Comparison of ENCODE assay signal across 17 mouse cellular contexts in genomic region chr12:87219362-87219761, GRCm38 (mm10). TPM values are rescaled to one million over a fixed set of nuclear protein-coding genes. Genes with fewer than 3 reads are reported as not detected.
DNase-seq lines count a peak whose midpoint lies in the region; ATAC-seq and TF ChIP-seq lines count a peak whose summit lies in the region.
"Had no signal": no experiment of that assay in that cellular context is flagged by ENCODE, and none has a peak within 500 bp of the region (broad histone marks: within the 10 kb centered on the region; RNA-seq: fewer than 3 reads in every experiment).

No protein-coding gene starts in this region.

- no peak overlapping the region for H3K27ac ChIP-seq in hindbrain, postnatal 0 days
- no peak overlapping the region for H3K27ac ChIP-seq in hindbrain, embryonic 13.5 days
- H3K27ac ChIP-seq in midbrain, postnatal 0 days (ENCODE audit: low read depth, low read length), result no peak overlapping the region
- no peak overlapping the region for H3K27ac ChIP-seq in midbrain, embryonic 16.5 days (ENCODE audit: low read length)
- H3K27ac ChIP-seq: embryonic facial prominence, embryonic 12.5 days; forebrain, embryonic 10.5 days had no signal

- TF ChIP-seq CTCF in hindbrain, postnatal 0 days (IDR thresholded peaks at IDR 0.05; ENCODE audit: low read depth), result no peak
- no peak for TF ChIP-seq CTCF in midbrain, postnatal 0 days (IDR thresholded peaks at IDR 0.05)

- peak; percentile 26 for DNase-seq in embryo, embryonic 11 days
- no peak for DNase-seq in embryo, embryonic 9.5 days (ENCODE audit: extremely low spot score)
- DNase-seq in hindbrain, postnatal 0 days (ENCODE audit: low spot score), result peak; percentile 60
- peak; percentile 55 for DNase-seq in midbrain, postnatal 0 days (ENCODE audit: low spot score)
- peak; percentile 23 for DNase-seq in mesoderm, embryonic 11.5 days (ENCODE audit: low read depth, low spot score)
- DNase-seq: cerebellum, adult 9-11 months; kidney, adult 9 months; thymus, postnatal 25 days had no signal

- 45% methylated on average over 7 of the region's 7 CpGs for WGBS in hindbrain, postnatal 0 days
- WGBS in hindbrain, embryonic 13.5 days, result 72% methylated on average over 7 of the region's 7 CpGs
- 72% methylated on average over 7 of the region's 7 CpGs for WGBS in midbrain, postnatal 0 days
- WGBS in midbrain, embryonic 16.5 days, result 72% methylated on average over 7 of the region's 7 CpGs

- no peak overlapping the region for H3K4me3 ChIP-seq in hindbrain, postnatal 0 days (ENCODE audit: low read length)
- H3K4me3 ChIP-seq in hindbrain, embryonic 13.5 days, result no peak overlapping the region
- no peak overlapping the region for H3K4me3 ChIP-seq in midbrain, postnatal 0 days (ENCODE audit: low read depth, low read length)
- H3K4me3 ChIP-seq in midbrain, embryonic 16.5 days (ENCODE audit: low read depth, low read length), result no peak overlapping the region
- H3K4me3 ChIP-seq: embryonic facial prominence, embryonic 12.5 days; forebrain, embryonic 10.5 days had no signal

- ATAC-seq in hindbrain, postnatal 0 days, result no peak
- no peak for ATAC-seq in hindbrain, embryonic 13.5 days (ENCODE audit: low FRiP score)
- no peak for ATAC-seq in midbrain, postnatal 0 days (ENCODE audit: low FRiP score)
- no peak for ATAC-seq in midbrain, embryonic 16.5 days

- no peaks in the 10 kb centered on the region for H3K36me3 ChIP-seq in hindbrain, postnatal 0 days (ENCODE audit: insufficient read depth, low read length)
- no peaks in the 10 kb centered on the region for H3K36me3 ChIP-seq in hindbrain, embryonic 13.5 days
- no peaks in the 10 kb centered on the region for H3K36me3 ChIP-seq in midbrain, postnatal 0 days (ENCODE audit: insufficient read depth, low read length)
- no peaks in the 10 kb centered on the region for H3K36me3 ChIP-seq in midbrain, embryonic 16.5 days (ENCODE audit: control insufficient read depth, insufficient read depth, low read length)
- H3K36me3 ChIP-seq: embryonic facial prominence, embryonic 12.5 days; forebrain, embryonic 10.5 days; G1E had no signal

- no peaks in the 10 kb centered on the region for H3K27me3 ChIP-seq in hindbrain, postnatal 0 days (ENCODE audit: insufficient read depth, low read length)
- no peaks in the 10 kb centered on the region for H3K27me3 ChIP-seq in hindbrain, embryonic 13.5 days
- no peaks in the 10 kb centered on the region for H3K27me3 ChIP-seq in midbrain, postnatal 0 days (ENCODE audit: insufficient read depth, low read length)
- no peaks in the 10 kb centered on the region for H3K27me3 ChIP-seq in midbrain, embryonic 16.5 days (ENCODE audit: control insufficient read depth, insufficient read depth, low read depth, low read length)
- H3K27me3 ChIP-seq: embryonic facial prominence, embryonic 12.5 days had no signal

- H3K4me1 ChIP-seq in hindbrain, postnatal 0 days (ENCODE audit: insufficient read depth, low read length), result no peaks in the 10 kb centered on the region
- no peaks in the 10 kb centered on the region for H3K4me1 ChIP-seq in hindbrain, embryonic 13.5 days (replicated peaks)
- H3K4me1 ChIP-seq in midbrain, postnatal 0 days (ENCODE audit: insufficient read depth, low read length), result no peaks in the 10 kb centered on the region
- H3K4me1 ChIP-seq in midbrain, embryonic 16.5 days (ENCODE audit: control insufficient read depth, insufficient read depth, low read length), result no peaks in the 10 kb centered on the region
- H3K4me1 ChIP-seq: embryonic facial prominence, embryonic 12.5 days had no signal

- H3K9ac ChIP-seq in hindbrain, postnatal 0 days (replicated peaks; ENCODE audit: low read length), result no peak overlapping the region
- H3K9ac ChIP-seq in hindbrain, embryonic 13.5 days, result no peak overlapping the region
- H3K9ac ChIP-seq in midbrain, postnatal 0 days (replicated peaks; ENCODE audit: low read length, poor library complexity, severe bottlenecking), result no peak overlapping the region
- H3K9ac ChIP-seq in midbrain, embryonic 16.5 days (ENCODE audit: low read depth, low read length), result no peak overlapping the region
- H3K9ac ChIP-seq: embryonic facial prominence, embryonic 12.5 days had no signal

- no peaks in the 10 kb centered on the region for H3K9me3 ChIP-seq in hindbrain, postnatal 0 days (ENCODE audit: low read length)
- H3K9me3 ChIP-seq in hindbrain, embryonic 13.5 days, result no peaks in the 10 kb centered on the region
- H3K9me3 ChIP-seq in midbrain, postnatal 0 days (ENCODE audit: low read length), result no peaks in the 10 kb centered on the region
- no peaks in the 10 kb centered on the region for H3K9me3 ChIP-seq in midbrain, embryonic 16.5 days (replicated peaks; ENCODE audit: control insufficient read depth, low read length, poor library complexity, severe bottlenecking)
- H3K9me3 ChIP-seq: embryonic facial prominence, embryonic 12.5 days; forebrain, embryonic 10.5 days; G1E had no signal

- H3K4me2 ChIP-seq in hindbrain, postnatal 0 days (ENCODE audit: low read depth, low read length), result no peak overlapping the region
- H3K4me2 ChIP-seq in hindbrain, embryonic 13.5 days, result no peak overlapping the region
- no peak overlapping the region for H3K4me2 ChIP-seq in midbrain, postnatal 0 days (ENCODE audit: low read depth, low read length, poor library complexity, severe bottlenecking)
- no peak overlapping the region for H3K4me2 ChIP-seq in midbrain, embryonic 16.5 days (ENCODE audit: low read length)
- H3K4me2 ChIP-seq: embryonic facial prominence, embryonic 12.5 days; heart, embryonic 11.5 days; liver, embryonic 11.5 days; midbrain, embryonic 11.5 days had no signal

RNA-seq across cellular contexts. Expression of gene Tmed8, which starts 19.1 kb away (rescaled TPM):
- 13.7 and 14.0 TPM in 2 replicates for total RNA-seq in hindbrain, postnatal 0 days (2014; rRNA removed)
- polyA plus RNA-seq in hindbrain, postnatal 0 days (2015; fragmentation: Nextera tagmentation; extraction: Ambion mirVana), result 3.4 and 3.9 TPM in 2 replicates
- 4.1 and 4.2 TPM in 2 replicates for polyA plus RNA-seq in hindbrain, embryonic 13.5 days (2015; fragmentation: Nextera tagmentation; extraction: Ambion mirVana)
- total RNA-seq in midbrain, postnatal 0 days (2014; rRNA removed), result 17.5 and 19.8 TPM in 2 replicates
- polyA plus RNA-seq in midbrain, postnatal 0 days (2015; fragmentation: Nextera tagmentation; extraction: Ambion mirVana), result 3.6 and 4.4 TPM in 2 replicates
- polyA plus RNA-seq in midbrain, embryonic 16.5 days (2015; fragmentation: Nextera tagmentation; extraction: Ambion mirVana), result 5.2 and 6.0 TPM in 2 replicates

RNA-seq across cellular contexts. Expression of gene Noxred1, which starts 19.2 kb away (rescaled TPM):
- total RNA-seq in hindbrain, postnatal 0 days (2014; rRNA removed), result 0.84 TPM in 1 of 2 replicates, not detected in the other
- 0.48 TPM in 2 replicates for polyA plus RNA-seq in hindbrain, postnatal 0 days (2015; fragmentation: Nextera tagmentation; extraction: Ambion mirVana)
- 1.6 and 2.1 TPM in 2 replicates for polyA plus RNA-seq in hindbrain, embryonic 13.5 days (2015; fragmentation: Nextera tagmentation; extraction: Ambion mirVana)
- 0.88 and 2.2 TPM in 2 replicates for total RNA-seq in midbrain, postnatal 0 days (2014; rRNA removed)
- 0.30 and 0.36 TPM in 2 replicates for polyA plus RNA-seq in midbrain, postnatal 0 days (2015; fragmentation: Nextera tagmentation; extraction: Ambion mirVana)
- 0.65 and 1.9 TPM in 2 replicates for polyA plus RNA-seq in midbrain, embryonic 16.5 days (2015; fragmentation: Nextera tagmentation; extraction: Ambion mirVana)
- polyA plus RNA-seq: G1E had no signal

RNA-seq across cellular contexts. Expression of gene Samd15, which starts 19.8 kb away (rescaled TPM):
- total RNA-seq in hindbrain, postnatal 0 days (2014; rRNA removed), result 0.10 and 0.83 TPM in 2 replicates
- polyA plus RNA-seq in hindbrain, postnatal 0 days (2015; fragmentation: Nextera tagmentation; extraction: Ambion mirVana), result 2.3 TPM in 2 replicates
- polyA plus RNA-seq in hindbrain, embryonic 13.5 days (2015; fragmentation: Nextera tagmentation; extraction: Ambion mirVana), result 1.7 and 2.4 TPM in 2 replicates
- total RNA-seq in midbrain, postnatal 0 days (2014; rRNA removed), result 0.55 and 0.61 TPM in 2 replicates
- polyA plus RNA-seq in midbrain, postnatal 0 days (2015; fragmentation: Nextera tagmentation; extraction: Ambion mirVana), result 1.9 and 3.1 TPM in 2 replicates
- polyA plus RNA-seq in midbrain, embryonic 16.5 days (2015; fragmentation: Nextera tagmentation; extraction: Ambion mirVana), result 2.2 and 2.6 TPM in 2 replicates
- polyA plus RNA-seq: G1E; small intestine, adult 2 months had no signal

RNA-seq across cellular contexts. Expression of gene Vipas39, which starts 46.7 kb away (rescaled TPM):
- 51.6 and 61.3 TPM in 2 replicates for total RNA-seq in hindbrain, postnatal 0 days (2014; rRNA removed)
- 49.8 and 50.5 TPM in 2 replicates for polyA plus RNA-seq in hindbrain, postnatal 0 days (2015; fragmentation: Nextera tagmentation; extraction: Ambion mirVana)
- 57.7 and 62.4 TPM in 2 replicates for polyA plus RNA-seq in hindbrain, embryonic 13.5 days (2015; fragmentation: Nextera tagmentation; extraction: Ambion mirVana)
- total RNA-seq in midbrain, postnatal 0 days (2014; rRNA removed), result 59.4 and 61.5 TPM in 2 replicates
- polyA plus RNA-seq in midbrain, postnatal 0 days (2015; fragmentation: Nextera tagmentation; extraction: Ambion mirVana), result 48.7 and 51.2 TPM in 2 replicates
- 56.2 and 58.2 TPM in 2 replicates for polyA plus RNA-seq in midbrain, embryonic 16.5 days (2015; fragmentation: Nextera tagmentation; extraction: Ambion mirVana)

RNA-seq across cellular contexts. Expression of gene Ahsa1, which starts 46.9 kb away (rescaled TPM):
- total RNA-seq in hindbrain, postnatal 0 days (2014; rRNA removed), result 75.0 and 102 TPM in 2 replicates
- polyA plus RNA-seq in hindbrain, postnatal 0 days (2015; fragmentation: Nextera tagmentation; extraction: Ambion mirVana), result 177 and 178 TPM in 2 replicates
- 193 and 214 TPM in 2 replicates for polyA plus RNA-seq in hindbrain, embryonic 13.5 days (2015; fragmentation: Nextera tagmentation; extraction: Ambion mirVana)
- 113 and 116 TPM in 2 replicates for total RNA-seq in midbrain, postnatal 0 days (2014; rRNA removed)
- 169 and 182 TPM in 2 replicates for polyA plus RNA-seq in midbrain, postnatal 0 days (2015; fragmentation: Nextera tagmentation; extraction: Ambion mirVana)
- polyA plus RNA-seq in midbrain, embryonic 16.5 days (2015; fragmentation: Nextera tagmentation; extraction: Ambion mirVana), result 208 and 217 TPM in 2 replicates
